Mouse (Mus musculus) bone marrow macrophage, adult 2 months (primary cell): ENCODE measurements around the gene Cdhr5.

ENCODE experiments used
- CTCF ChIP-seq: IDR thresholded peaks from 2 replicates; pipeline ENCODE4 v1.5.1; 2012; ENCODE audit warnings: low read depth, mild to moderate bottlenecking, low read length, moderate library complexity
- POLR2A ChIP-seq: IDR thresholded peaks from 2 replicates; pipeline ENCODE4 v1.6.1; 2012; ENCODE audit warnings: mild to moderate bottlenecking, low read depth, low read length, borderline replicate concordance

DNA sequence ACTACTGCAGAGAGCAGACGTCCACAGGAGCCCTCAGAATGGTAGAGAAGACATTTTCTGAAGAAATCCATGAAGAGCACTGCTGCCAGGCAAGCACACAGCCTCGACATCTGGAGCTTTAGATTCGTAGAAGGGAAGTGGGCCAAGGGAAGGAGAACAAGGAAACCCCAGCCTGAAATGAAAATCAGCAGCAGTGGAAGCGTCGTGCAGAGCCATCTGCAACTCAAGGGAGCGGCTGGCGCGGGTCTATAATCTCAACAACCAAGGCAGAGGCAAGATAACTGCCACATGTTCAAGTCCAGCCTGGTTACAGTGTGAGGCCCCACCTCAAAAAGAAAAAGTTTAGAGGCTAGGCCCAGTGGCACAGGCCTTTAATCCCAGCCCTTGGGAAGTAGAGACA is 38.5 kb upstream of the Cdhr5 start:
- no peak for TF ChIP-seq POLR2A
- no peak for TF ChIP-seq CTCF
